Mouse (Mus musculus) embryonic facial prominence, embryonic 12.5 days (tissue): Measurements from ENCODE around the gene Itgal. TPM values are rescaled to one million over a fixed set of nuclear protein-coding genes. Genes with fewer than 3 reads are reported as not detected.

ENCODE experiments used
- ATAC-seq: fragments of 200-750 bp; cut with Nextera tagmentation; 2 replicates; pipeline ENCODE4 v1.8.0; 2017; ENCODE audit not compliant: insufficient number of reproducible peaks, insufficient read depth, low FRiP score, low TSS enrichment
- H3K27ac ChIP-seq: fragments of 300-500 bp; sonication (generic); 2 replicates; pipeline ENCODE4 v1.5.1; 2016; ENCODE audit warnings: mild to moderate bottlenecking
- H3K27me3 ChIP-seq: fragments of 300-500 bp; sonication (generic); 2 replicates; pipeline ENCODE4 v1.6.1; 2016; ENCODE audit warnings: mild to moderate bottlenecking, moderate library complexity
- H3K36me3 ChIP-seq: fragments of 300-500 bp; sonication (generic); 2 replicates; pipeline ENCODE4 v1.6.1; 2016; ENCODE audit warnings: mild to moderate bottlenecking
- H3K4me1 ChIP-seq: fragments of 300-500 bp; sonication (generic); 2 replicates; pipeline ENCODE4 v1.6.1; 2016
- H3K4me2 ChIP-seq: fragments of 300-500 bp; sonication (generic); replicated peaks from 2 replicates; pipeline ENCODE4 v1.6.1; 2016; ENCODE audit warnings: mild to moderate bottlenecking, moderate library complexity
- H3K4me3 ChIP-seq: fragments of 300-500 bp; sonication (generic); 2 replicates; pipeline ENCODE4 v1.5.1; 2016; ENCODE audit warnings: mild to moderate bottlenecking
- H3K9ac ChIP-seq: fragments of 300-500 bp; sonication (generic); 2 replicates; pipeline ENCODE4 v1.6.1; 2016; ENCODE audit warnings: mild to moderate bottlenecking, moderate library complexity
- H3K9me3 ChIP-seq: fragments of 300-500 bp; sonication (generic); 2 replicates; pipeline ENCODE4 v1.6.1; 2016; ENCODE audit warnings: mild to moderate bottlenecking, moderate library complexity
- WGBS: fragments of 180-500 bp; shearing (Covaris S2); methylation state at CpG from one replicate; pipeline ENCODE4 v1.1.7; 2016; 5-methylcytosine and 5-hydroxymethylcytosine counted together
- polyA plus RNA-seq: library from polyadenylated mRNA; unstranded; fragments of >200 nt; fragmentation: Nextera tagmentation; extraction: Ambion mirVana; gene quantifications from 2 replicates; pipeline ENCODE4 v1.2.1, GENCODE M21; 2016

Itgal gene
- polyA plus RNA-seq, 1 experiment from 2014 or later, result 0.91 TPM

GRCm38 (mm10) chr7:127280092-127280491 lies 16.0 kb upstream of the Itgal start:
- no peaks in the 10 kb centered on the region for H3K4me1 ChIP-seq
- H3K9ac ChIP-seq, result no peak overlapping the region
- no peak for ATAC-seq
- 69% methylated on average over 3 of the region's 3 CpGs for WGBS
- H3K27me3 ChIP-seq, result no peaks in the 10 kb centered on the region
- no peak overlapping the region for H3K4me2 ChIP-seq
- no peaks in the 10 kb centered on the region for H3K36me3 ChIP-seq
- H3K9me3 ChIP-seq, result no peaks in the 10 kb centered on the region
- H3K27ac ChIP-seq, result no peak overlapping the region
- no peak overlapping the region for H3K4me3 ChIP-seq

GRCm38 (mm10) chr7:127281114-127281513 lies 14.9 kb upstream of the Itgal start:
- Histone ChIP-seq H3K27me3 (no peaks in the 10 kb centered on the region), H3K27ac (no peak overlapping the region), H3K9ac (no peak overlapping the region), H3K36me3 (no peaks in the 10 kb centered on the region), H3K4me3 (no peak overlapping the region), H3K4me2 (no peak overlapping the region), H3K4me1 (no peaks in the 10 kb centered on the region), H3K9me3 (no peaks in the 10 kb centered on the region)
- 70% methylated on average over 4 of the region's 4 CpGs for WGBS
- ATAC-seq, result no peak

- Histone ChIP-seq H3K9ac (no peak overlapping the region), H3K4me2 (no peak overlapping the region), H3K27ac (no peak overlapping the region), H3K9me3 (0 out of 2 replicates have a peak, but pooled peaks cover 7% of the 10 kb centered on the region), H3K4me1 (no peaks in the 10 kb centered on the region), H3K4me3 (no peak overlapping the region), H3K27me3 (no peaks in the 10 kb centered on the region), H3K36me3 (no peaks in the 10 kb centered on the region)
- 84% methylated on average over 2 of the region's 2 CpGs for WGBS
- ATAC-seq, result no peak
Measured at GRCm38 (mm10) chr7:127282190-127282589, 13.9 kb upstream of the Itgal start.

DNA sequence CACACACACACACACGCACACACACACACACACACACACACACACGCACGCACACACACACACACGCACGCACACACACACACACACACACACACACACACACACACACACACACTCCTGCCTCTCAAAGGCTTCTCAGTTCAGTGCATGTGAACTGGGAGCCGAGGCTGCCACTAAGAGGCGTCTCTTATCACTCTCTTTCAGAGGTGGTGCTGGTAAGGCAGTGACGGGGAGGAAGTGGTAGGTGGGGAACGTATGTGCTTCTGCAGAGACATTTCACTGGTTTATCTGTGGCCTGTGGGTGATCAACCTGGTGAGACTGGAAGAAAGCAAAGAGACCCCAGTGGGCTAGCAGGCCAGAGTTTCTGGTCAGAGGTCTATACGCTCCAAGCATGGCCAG lies 10.9 kb upstream of the Itgal start:
- Histone ChIP-seq H3K4me3 (no peak overlapping the region), H3K9ac (no peak overlapping the region), H3K4me2 (no peak overlapping the region), H3K27ac (no peak overlapping the region), H3K36me3 (no peaks in the 10 kb centered on the region), H3K4me1 (no peaks in the 10 kb centered on the region), H3K9me3 (peaks cover 17% of the 10 kb centered on the region), H3K27me3 (no peaks in the 10 kb centered on the region)
- WGBS, result 75% methylated on average over 9 of the region's 10 CpGs
- no peak for ATAC-seq

DNA sequence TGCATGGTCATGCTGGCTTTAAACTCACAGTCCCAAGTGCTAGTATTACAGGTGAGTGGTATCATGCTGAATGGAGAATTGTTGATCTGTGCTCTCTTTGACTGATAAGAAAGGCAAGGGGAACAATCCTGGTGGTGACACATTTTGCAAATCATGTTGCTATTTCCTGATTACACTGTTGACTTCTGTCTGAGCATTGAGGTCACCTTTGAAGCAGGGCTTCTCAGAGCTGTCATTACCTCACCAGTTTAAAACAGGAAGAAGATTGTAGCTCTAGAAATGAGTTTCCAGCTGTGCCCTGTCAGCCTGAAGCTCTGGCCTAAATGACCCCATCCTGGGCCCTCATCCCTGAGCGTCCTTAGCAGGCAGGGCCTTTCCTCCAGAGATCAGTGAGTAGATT lies 8.1 kb upstream of the Itgal start:
- Histone ChIP-seq H3K4me1 (no peaks in the 10 kb centered on the region), H3K4me2 (no peak overlapping the region), H3K9me3 (peaks cover 17% of the 10 kb centered on the region), H3K27ac (no peak overlapping the region), H3K4me3 (no peak overlapping the region), H3K9ac (no peak overlapping the region), H3K27me3 (no peaks in the 10 kb centered on the region), H3K36me3 (no peaks in the 10 kb centered on the region)
- WGBS, result 70% methylated on average over 1 of the region's 1 CpGs
- no peak for ATAC-seq

GRCm38 (mm10) chr7:127289306-127289705 lies 6.8 kb upstream of the Itgal start:
- Histone ChIP-seq H3K4me2 (no peak overlapping the region), H3K9ac (no peak overlapping the region), H3K4me1 (no peaks in the 10 kb centered on the region), H3K4me3 (no peak overlapping the region), H3K27me3 (no peaks in the 10 kb centered on the region), H3K27ac (no peak overlapping the region), H3K9me3 (peaks cover 17% of the 10 kb centered on the region), H3K36me3 (no peaks in the 10 kb centered on the region)
- ATAC-seq, result no peak
- 81% methylated on average over 2 of the region's 2 CpGs for WGBS

- Histone ChIP-seq H3K36me3 (no peaks in the 10 kb centered on the region), H3K27me3 (no peaks in the 10 kb centered on the region), H3K9me3 (peaks cover 17% of the 10 kb centered on the region), H3K27ac (no peak overlapping the region), H3K4me2 (no peak overlapping the region), H3K4me3 (no peak overlapping the region), H3K4me1 (no peaks in the 10 kb centered on the region), H3K9ac (no peak overlapping the region)
- ATAC-seq, result no peak
- WGBS, result 65% methylated on average over 8 of the region's 8 CpGs
Measured at GRCm38 (mm10) chr7:127290142-127290541, 5.9 kb upstream of the Itgal start.

- H3K4me1 ChIP-seq, result no peaks in the 10 kb centered on the region
- H3K36me3 ChIP-seq, result no peaks in the 10 kb centered on the region
- H3K9me3 ChIP-seq, result no peaks in the 10 kb centered on the region
- H3K9ac ChIP-seq, result no peak overlapping the region
- no peak overlapping the region for H3K4me3 ChIP-seq
- no peak overlapping the region for H3K27ac ChIP-seq
- 79% methylated on average over 5 of the region's 5 CpGs for WGBS
- no peak for ATAC-seq
- no peak overlapping the region for H3K4me2 ChIP-seq
- no peaks in the 10 kb centered on the region for H3K27me3 ChIP-seq
Measured at GRCm38 (mm10) chr7:127296786-127297555, 911 bp downstream of the Itgal start.

- Histone ChIP-seq H3K9ac (no peak overlapping the region), H3K4me3 (no peak overlapping the region), H3K4me1 (no peaks in the 10 kb centered on the region)
Measured at GRCm38 (mm10) chr7:127297586-127298193, 1.6 kb downstream of the Itgal start.

GRCm38 (mm10) chr7:127308431-127308830 lies 12.4 kb downstream of the Itgal start:
- no peak for ATAC-seq
- Histone ChIP-seq H3K27me3 (no peaks in the 10 kb centered on the region), H3K27ac (no peak overlapping the region), H3K9ac (no peak overlapping the region), H3K4me1 (no peaks in the 10 kb centered on the region), H3K4me2 (no peak overlapping the region), H3K36me3 (no peaks in the 10 kb centered on the region), H3K4me3 (no peak overlapping the region), H3K9me3 (no peaks in the 10 kb centered on the region)
- 84% methylated on average over 2 of the region's 2 CpGs for WGBS

More at GRCm38 (mm10) chr7:127297586-127298193, 1.6 kb downstream of the Itgal start:
- WGBS, result 94% methylated on average over 5 of the region's 5 CpGs
- no peak overlapping the region for H3K4me2 ChIP-seq
- no peaks in the 10 kb centered on the region for H3K27me3 ChIP-seq
- H3K36me3 ChIP-seq, result no peaks in the 10 kb centered on the region
- H3K9me3 ChIP-seq, result no peaks in the 10 kb centered on the region
- no peak for ATAC-seq
- no peak overlapping the region for H3K27ac ChIP-seq

DNA sequence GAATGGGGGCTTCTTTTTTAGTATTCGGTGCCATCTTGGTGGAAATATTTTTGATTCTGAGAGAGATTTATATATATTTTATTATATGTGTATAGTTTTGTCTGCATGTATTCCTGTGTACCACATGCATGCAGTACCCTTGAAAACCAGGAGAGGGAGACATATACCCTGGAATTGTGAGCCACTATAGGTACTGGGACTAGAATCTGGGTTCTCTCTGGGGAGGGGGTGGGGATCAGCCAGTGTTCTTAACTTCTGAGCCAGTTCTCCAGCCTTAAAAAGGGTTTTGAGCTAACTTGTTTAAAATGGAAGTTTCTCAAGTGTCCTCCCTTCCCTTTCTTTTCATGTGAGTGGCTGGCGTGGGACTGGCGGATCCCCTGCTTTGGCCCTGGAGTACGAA lies 12.8 kb downstream of the Itgal start:
- no peak overlapping the region for H3K4me3 ChIP-seq
- no peaks in the 10 kb centered on the region for H3K36me3 ChIP-seq
- no peak overlapping the region for H3K27ac ChIP-seq
- WGBS, result 78% methylated on average over 4 of the region's 4 CpGs
- no peaks in the 10 kb centered on the region for H3K4me1 ChIP-seq
- no peaks in the 10 kb centered on the region for H3K9me3 ChIP-seq
- no peak for ATAC-seq
- no peaks in the 10 kb centered on the region for H3K27me3 ChIP-seq
- H3K9ac ChIP-seq, result no peak overlapping the region
- no peak overlapping the region for H3K4me2 ChIP-seq

GRCm38 (mm10) chr7:127309951-127310350 lies 13.9 kb downstream of the Itgal start:
- 60% methylated on average over 12 of the region's 12 CpGs for WGBS

More at GRCm38 (mm10) chr7:127309951-127310350, 13.9 kb downstream of the Itgal start:
- Histone ChIP-seq H3K4me2 (no peak overlapping the region), H3K9ac (no peak overlapping the region), H3K9me3 (no peaks in the 10 kb centered on the region), H3K4me1 (no peaks in the 10 kb centered on the region), H3K27ac (no peak overlapping the region), H3K4me3 (no peak overlapping the region), H3K27me3 (no peaks in the 10 kb centered on the region), H3K36me3 (no peaks in the 10 kb centered on the region)
- no peak for ATAC-seq
